Mouse (Mus musculus): Measurements from ENCODE around the gene Usp9y. TPM values are rescaled to one million over a fixed set of nuclear protein-coding genes. Genes with fewer than 3 reads are reported as not detected.

Gene Usp9y
- not detected in 2 replicates for polyA plus RNA-seq (2015; fragmentation: Nextera tagmentation; extraction: Ambion mirVana)

GRCm38 (mm10) chrY:1459682-1460081 is at the start of gene Usp9y:
TSS of gene Usp9y (minus strand) at chrY:1459782.
- H3K36me3 ChIP-seq (ENCODE audit: control insufficient read depth, insufficient read depth, low read length) = no peaks in the 10 kb centered on the region
- no peak within 1 kb of the TSS for H3K9ac ChIP-seq (ENCODE audit: low read depth, low read length)
- no peak within 1 kb of the TSS for H3K27ac ChIP-seq (ENCODE audit: low read length)
- no peaks in the 10 kb centered on the region for H3K27me3 ChIP-seq (ENCODE audit: control insufficient read depth, insufficient read depth, low read depth, low read length)
- no peak within 1 kb of the TSS for H3K4me3 ChIP-seq (ENCODE audit: low read depth, low read length)
- no peaks in the 10 kb centered on the region for H3K9me3 ChIP-seq (replicated peaks; ENCODE audit: control insufficient read depth, low read length, poor library complexity, severe bottlenecking)
- WGBS = 89% methylated on average over 13 of the region's 13 CpGs
- ATAC-seq = no peak
- no peaks in the 10 kb centered on the region for H3K4me1 ChIP-seq (ENCODE audit: control insufficient read depth, insufficient read depth, low read length)
- H3K4me2 ChIP-seq (ENCODE audit: low read length) = no peak within 1 kb of the TSS

- Histone ChIP-seq H3K4me1 (ENCODE audit: control insufficient read depth, insufficient read depth, low read length) (no peaks in the 10 kb centered on the region), H3K4me2 (ENCODE audit: low read length) (no peak overlapping the region), H3K9ac (ENCODE audit: low read depth, low read length) (no peak overlapping the region), H3K4me3 (ENCODE audit: low read depth, low read length) (no peak overlapping the region), H3K27ac (ENCODE audit: low read length) (no peak overlapping the region), H3K9me3 (replicated peaks; ENCODE audit: control insufficient read depth, low read length, poor library complexity, severe bottlenecking) (no peaks in the 10 kb centered on the region), H3K36me3 (ENCODE audit: control insufficient read depth, insufficient read depth, low read length) (no peaks in the 10 kb centered on the region), H3K27me3 (ENCODE audit: control insufficient read depth, insufficient read depth, low read depth, low read length) (no peaks in the 10 kb centered on the region)
- ATAC-seq = no peak
Measured at GRCm38 (mm10) chrY:1293708-1294107, 165.9 kb downstream of the Usp9y start.

GRCm38 (mm10) chrY:1286171-1286795 is 173.3 kb downstream of the Usp9y start, which contains the start of gene Ddx3y:
TSS of gene Ddx3y (minus strand) at chrY:1286629.
- H3K9me3 ChIP-seq (replicated peaks; ENCODE audit: control insufficient read depth, low read length, poor library complexity, severe bottlenecking) = no peaks in the 10 kb centered on the region
- peak; percentile 99 for ATAC-seq
- H3K4me2 ChIP-seq (ENCODE audit: low read length) = peak within 1 kb of the TSS; percentile 36
- H3K27ac ChIP-seq (ENCODE audit: low read length) = peak within 1 kb of the TSS; percentile 55; the same call in 1 of the 2 replicates
- no peaks in the 10 kb centered on the region for H3K27me3 ChIP-seq (ENCODE audit: control insufficient read depth, insufficient read depth, low read depth, low read length)
- H3K4me3 ChIP-seq (ENCODE audit: low read depth, low read length) = peak within 1 kb of the TSS; percentile 43
- no peaks in the 10 kb centered on the region for H3K36me3 ChIP-seq (ENCODE audit: control insufficient read depth, insufficient read depth, low read length)
- H3K9ac ChIP-seq (ENCODE audit: low read depth, low read length) = peak within 1 kb of the TSS; percentile 38
- no peaks in the 10 kb centered on the region for H3K4me1 ChIP-seq (ENCODE audit: control insufficient read depth, insufficient read depth, low read length)
- 2% methylated on average over 30 of the region's 31 CpGs for WGBS

- H3K9me3 ChIP-seq (replicated peaks; ENCODE audit: control insufficient read depth, low read length, poor library complexity, severe bottlenecking) = no peaks in the 10 kb centered on the region
- no peaks in the 10 kb centered on the region for H3K36me3 ChIP-seq (ENCODE audit: control insufficient read depth, insufficient read depth, low read length)
- no peaks in the 10 kb centered on the region for H3K4me1 ChIP-seq (ENCODE audit: control insufficient read depth, insufficient read depth, low read length)
- peak overlapping the region; percentile 36 for H3K4me2 ChIP-seq (ENCODE audit: low read length)
- peak overlapping the region; percentile 38 for H3K9ac ChIP-seq (ENCODE audit: low read depth, low read length)
- H3K4me3 ChIP-seq (ENCODE audit: low read depth, low read length) = peak overlapping the region; percentile 43
- peak; percentile 48; the same call in 1 of the 2 replicates for ATAC-seq
- 5% methylated on average over 11 of the region's 12 CpGs for WGBS
- peak overlapping the region; percentile 55; the same call in 1 of the 2 replicates for H3K27ac ChIP-seq (ENCODE audit: low read length)
- no peaks in the 10 kb centered on the region for H3K27me3 ChIP-seq (ENCODE audit: control insufficient read depth, insufficient read depth, low read depth, low read length)
Measured at GRCm38 (mm10) chrY:1285735-1286134, 173.8 kb downstream of the Usp9y start.

Other genes with a start within 250 kb of the Usp9y start
- gene Uty, start 214.0 kb downstream of the Usp9y start, polyA plus RNA-seq (2015; fragmentation: Nextera tagmentation; extraction: Ambion mirVana) = 5.9 and 11.9 TPM in 2 replicates
- 15.6 and 21.6 TPM in 2 replicates for gene Ddx3y, start 173.2 kb downstream of the Usp9y start, polyA plus RNA-seq (2015; fragmentation: Nextera tagmentation; extraction: Ambion mirVana)